Comparison of ENCODE assay signal across 13 mouse cellular contexts in genomic region chr1:134320691-134321301, GRCm38 (mm10). TPM values are rescaled to one million over a fixed set of nuclear protein-coding genes. Genes with fewer than 3 reads are reported as not detected.
A peak's percentile ranks its signal among the peaks of the same experiment; 100 is the strongest.
DNase-seq lines count a peak whose midpoint lies in the region; ATAC-seq and TF ChIP-seq lines count a peak whose summit lies in the region.
"Had no signal": no experiment of that assay in that cellular context is flagged by ENCODE, and none has a peak within 500 bp of the region (broad histone marks: within the 10 kb centered on the region; RNA-seq: fewer than 3 reads in every experiment).

No protein-coding gene starts in this region.

- TF ChIP-seq CTCF in layer of hippocampus, adult 2 months (conservative IDR thresholded peaks at IDR 0.05): no peak

- H3K9me3 ChIP-seq in kidney, embryonic 14.5 days (ENCODE audit: control insufficient read depth, low read length): no peaks in the 10 kb centered on the region
- H3K9me3 ChIP-seq in embryonic facial prominence, embryonic 14.5 days (ENCODE audit: control insufficient read depth, low read length): no peaks in the 10 kb centered on the region
- H3K9me3 ChIP-seq in limb, embryonic 11.5 days (ENCODE audit: control insufficient read depth, low read length): no peaks in the 10 kb centered on the region
- H3K9me3 ChIP-seq in neural tube, embryonic 14.5 days (ENCODE audit: control insufficient read depth, low read length): no peaks in the 10 kb centered on the region

- H3K4me2 ChIP-seq in kidney, embryonic 14.5 days (replicated peaks; ENCODE audit: low read depth, low read length): no peak overlapping the region
- H3K4me2 ChIP-seq in embryonic facial prominence, embryonic 14.5 days (ENCODE audit: low read depth, low read length): no peak overlapping the region
- no peak overlapping the region for H3K4me2 ChIP-seq in limb, embryonic 11.5 days (ENCODE audit: low read depth, severe bottlenecking)
- H3K4me2 ChIP-seq in neural tube, embryonic 14.5 days (ENCODE audit: low read depth, low read length): no peak overlapping the region

- WGBS in kidney, embryonic 14.5 days: 24% methylated on average over 14 of the region's 14 CpGs
- 36% methylated on average over 10 of the region's 14 CpGs for WGBS in embryonic facial prominence, embryonic 14.5 days
- WGBS in limb, embryonic 11.5 days: 50% methylated on average over 14 of the region's 14 CpGs
- 42% methylated on average over 14 of the region's 14 CpGs for WGBS in neural tube, embryonic 14.5 days

- H3K4me1 ChIP-seq in kidney, embryonic 14.5 days (ENCODE audit: control insufficient read depth, insufficient read depth, low read length): peaks cover 7% of the 10 kb centered on the region; the same call in 1 of the 2 replicates
- H3K4me1 ChIP-seq in embryonic facial prominence, embryonic 14.5 days (ENCODE audit: control insufficient read depth, insufficient read depth, low read length): no peaks in the 10 kb centered on the region
- peaks cover 5% of the 10 kb centered on the region; the same call in 1 of the 2 replicates for H3K4me1 ChIP-seq in limb, embryonic 11.5 days (ENCODE audit: control insufficient read depth, insufficient read depth, low read length)
- no peaks in the 10 kb centered on the region for H3K4me1 ChIP-seq in neural tube, embryonic 14.5 days (ENCODE audit: control insufficient read depth, insufficient read depth, low read length)

- intact Hi-C loops in heart, postnatal 14 days (cut with DNase I): no loop called here

- H3K4me3 ChIP-seq in kidney, embryonic 14.5 days (ENCODE audit: low read length): no peak overlapping the region
- H3K4me3 ChIP-seq in embryonic facial prominence, embryonic 14.5 days (ENCODE audit: low read depth, low read length): no peak overlapping the region
- H3K4me3 ChIP-seq in limb, embryonic 11.5 days (ENCODE audit: low read depth, low read length): no peak overlapping the region
- no peak overlapping the region for H3K4me3 ChIP-seq in neural tube, embryonic 14.5 days (ENCODE audit: low read depth, low read length)
- H3K4me3 ChIP-seq in layer of hippocampus, adult 2 months: no peak overlapping the region

- no peaks in the 10 kb centered on the region; the same call in 1 of the 2 replicates for H3K27me3 ChIP-seq in kidney, embryonic 14.5 days (ENCODE audit: control insufficient read depth, insufficient read depth, low read length)
- H3K27me3 ChIP-seq in embryonic facial prominence, embryonic 14.5 days (replicated peaks; ENCODE audit: control insufficient read depth, insufficient read depth, low read length): no peaks in the 10 kb centered on the region
- H3K27me3 ChIP-seq in limb, embryonic 11.5 days (ENCODE audit: control insufficient read depth, insufficient read depth, low read length): no peaks in the 10 kb centered on the region
- no peaks in the 10 kb centered on the region for H3K27me3 ChIP-seq in neural tube, embryonic 14.5 days (ENCODE audit: control insufficient read depth, insufficient read depth, low read length)

- no peaks in the 10 kb centered on the region for H3K36me3 ChIP-seq in kidney, embryonic 14.5 days (ENCODE audit: control insufficient read depth, insufficient read depth, low read length)
- peaks cover 11% of the 10 kb centered on the region; the same call in 1 of the 2 replicates for H3K36me3 ChIP-seq in embryonic facial prominence, embryonic 14.5 days (ENCODE audit: control insufficient read depth, insufficient read depth, low read length)
- no peaks in the 10 kb centered on the region for H3K36me3 ChIP-seq in limb, embryonic 11.5 days (ENCODE audit: control insufficient read depth, insufficient read depth, low read length)
- no peaks in the 10 kb centered on the region for H3K36me3 ChIP-seq in neural tube, embryonic 14.5 days (ENCODE audit: control insufficient read depth, insufficient read depth, low read length)

- peak; percentile 54; the same call in 1 of the 2 replicates for ATAC-seq in kidney, embryonic 14.5 days (ENCODE audit: low FRiP score, low TSS enrichment)
- ATAC-seq in embryonic facial prominence, embryonic 14.5 days (ENCODE audit: low read depth): peak; percentile 82
- peak; percentile 56 for ATAC-seq in limb, embryonic 11.5 days (ENCODE audit: insufficient number of reproducible peaks, low FRiP score, low TSS enrichment, low read depth)
- 0 out of 2 replicates have a peak, but pooled peaks have one; percentile 42 for ATAC-seq in neural tube, embryonic 14.5 days (ENCODE audit: low read depth)

- DNase-seq in kidney, adult 9 months: no peak
- DNase-seq in embryonic facial prominence, embryonic 14.5 days (ENCODE audit: low spot score): peak; percentile 81
- DNase-seq in limb, embryonic 11.5 days (ENCODE audit: low spot score): no peak
- no peak for DNase-seq in layer of hippocampus, adult 2 months (ENCODE audit: low spot score in 2 of 2)
- DNase-seq in testis, postnatal 14 days (ENCODE audit: low spot score): no peak
- DNase-seq in heart, postnatal 14 days: no peak

- H3K9ac ChIP-seq in kidney, embryonic 14.5 days (ENCODE audit: low read depth, low read length): no peak overlapping the region
- no peak overlapping the region for H3K9ac ChIP-seq in embryonic facial prominence, embryonic 14.5 days (ENCODE audit: low read depth, low read length)
- no peak overlapping the region for H3K9ac ChIP-seq in limb, embryonic 11.5 days (ENCODE audit: low read length)
- no peak overlapping the region for H3K9ac ChIP-seq in neural tube, embryonic 14.5 days (replicated peaks; ENCODE audit: low read depth, low read length)

- H3K27ac ChIP-seq in kidney, embryonic 14.5 days (ENCODE audit: low read depth, low read length): no peak overlapping the region
- no peak overlapping the region for H3K27ac ChIP-seq in embryonic facial prominence, embryonic 14.5 days (replicated peaks; ENCODE audit: low read depth, low read length)
- H3K27ac ChIP-seq in limb, embryonic 11.5 days (replicated peaks; ENCODE audit: low read depth, low read length): no peak overlapping the region
- H3K27ac ChIP-seq in neural tube, embryonic 14.5 days (ENCODE audit: low read depth, low read length): no peak overlapping the region
- H3K27ac ChIP-seq in layer of hippocampus, adult 2 months: no peak overlapping the region
- H3K27ac ChIP-seq: macrophage had no signal

RNA-seq across cellular contexts. Expression of gene Ppfia4, which starts 11.9 kb away (rescaled TPM):
- 1.6 and 2.7 TPM in 2 replicates for polyA plus RNA-seq in kidney, embryonic 14.5 days (2014; fragmentation: Nextera tagmentation; extraction: Ambion mirVana)
- polyA plus RNA-seq in embryonic facial prominence, embryonic 14.5 days (2014; fragmentation: Nextera tagmentation; extraction: Ambion mirVana): 12.8 and 14.1 TPM in 2 replicates
- polyA plus RNA-seq in limb, embryonic 11.5 days (2014; fragmentation: Nextera tagmentation; extraction: Ambion mirVana): 2.3 and 3.4 TPM in 2 replicates
- 22.4 and 24.2 TPM in 2 replicates for polyA plus RNA-seq in neural tube, embryonic 14.5 days (2014; fragmentation: Nextera tagmentation; extraction: Ambion mirVana)
- total RNA-seq in layer of hippocampus, adult 2 months (2021): 10 to 100 TPM; 71.9 to 79.7 TPM
- 1 to 10 TPM; 2.8 to 3.5 TPM for total RNA-seq in heart, postnatal 14 days (2021)

RNA-seq across cellular contexts. Expression of gene Myog, which starts 31.0 kb away (rescaled TPM):
- polyA plus RNA-seq in kidney, embryonic 14.5 days (2014; fragmentation: Nextera tagmentation; extraction: Ambion mirVana): 0.97 and 1.4 TPM in 2 replicates
- 219 and 223 TPM in 2 replicates for polyA plus RNA-seq in embryonic facial prominence, embryonic 14.5 days (2014; fragmentation: Nextera tagmentation; extraction: Ambion mirVana)
- polyA plus RNA-seq in limb, embryonic 11.5 days (2014; fragmentation: Nextera tagmentation; extraction: Ambion mirVana): 30.5 and 31.5 TPM in 2 replicates
- 0.76 and 0.80 TPM in 2 replicates for polyA plus RNA-seq in neural tube, embryonic 14.5 days (2014; fragmentation: Nextera tagmentation; extraction: Ambion mirVana)
- total RNA-seq in layer of hippocampus, adult 2 months (2021): not detected
- not detected for total RNA-seq in heart, postnatal 14 days (2021)
- total RNA-seq: adrenal gland, adult 18-20 months; common myeloid progenitor, adult 5-6 weeks; liver, adult 2 months had no signal
- polyA plus RNA-seq: intestine, embryonic 14.5 days; liver, adult 2 months; macrophage had no signal

RNA-seq across cellular contexts. Expression of gene Tmem183a, which starts 41.0 kb away (rescaled TPM):
- polyA plus RNA-seq in kidney, embryonic 14.5 days (2014; fragmentation: Nextera tagmentation; extraction: Ambion mirVana): 57.0 and 91.3 TPM in 2 replicates
- 75.3 and 78.0 TPM in 2 replicates for polyA plus RNA-seq in embryonic facial prominence, embryonic 14.5 days (2014; fragmentation: Nextera tagmentation; extraction: Ambion mirVana)
- 117 and 119 TPM in 2 replicates for polyA plus RNA-seq in limb, embryonic 11.5 days (2014; fragmentation: Nextera tagmentation; extraction: Ambion mirVana)
- polyA plus RNA-seq in neural tube, embryonic 14.5 days (2014; fragmentation: Nextera tagmentation; extraction: Ambion mirVana): 120 and 122 TPM in 2 replicates
- total RNA-seq in layer of hippocampus, adult 2 months (2021): 10 to 100 TPM; 73.5 to 76.7 TPM
- total RNA-seq in heart, postnatal 14 days (2021): 10 to 100 TPM; 22.6 to 22.8 TPM

Comparison
In these comparisons a context has a peak if more than half of its experiments do, and no peak if none do; other contexts are left out.
1. RNA of gene Myog, which starts 31.0 kb away (polyA plus RNA-seq): 219 to 223 TPM in embryonic facial prominence, embryonic 14.5 days and 30.5 to 31.5 TPM in limb, embryonic 11.5 days; 0.97 to 1.4 TPM in kidney, embryonic 14.5 days and 0.76 to 0.80 TPM in neural tube, embryonic 14.5 days; every median in the first group is over 10 times any median in the second.
2. Peak in every context shown above with its lines, with median percentiles within 50 percentile points of each other: ATAC-seq.